Mouse (Mus musculus): ENCODE measurements around the gene Sec14l2. TPM values are rescaled to one million over a fixed set of nuclear protein-coding genes. Genes with fewer than 3 reads are reported as not detected.

Gene Sec14l2
- polyA plus RNA-seq, 1 experiment from 2014 or later: 3.6 TPM

GRCm38 (mm10) chr11:4080219-4080618 lies 43.0 kb downstream of the Sec14l2 start:
- 23% methylated on average over 4 of the region's 4 CpGs for WGBS
- Histone ChIP-seq H3K27me3 (ENCODE audit: control insufficient read depth, insufficient read depth, low read length) (no peaks in the 10 kb centered on the region), H3K27ac (no peak overlapping the region), H3K4me2 (replicated peaks) (no peak overlapping the region), H3K4me3 (replicated peaks; ENCODE audit: low read length) (no peak overlapping the region), H3K36me3 (replicated peaks; ENCODE audit: control insufficient read depth, insufficient read depth) (no peaks in the 10 kb centered on the region), H3K4me1 (replicated peaks; ENCODE audit: control insufficient read depth, insufficient read depth, low read length) (no peaks in the 10 kb centered on the region), H3K9ac (no peak overlapping the region), H3K9me3 (ENCODE audit: control insufficient read depth, low read length) (no peaks in the 10 kb centered on the region)
- ATAC-seq (ENCODE audit: low FRiP score) (no peak), DNase-seq (ENCODE audit: low spot score) (peak; percentile 79)

GRCm38 (mm10) chr11:4078267-4078933 lies 44.8 kb downstream of the Sec14l2 start:
- Histone ChIP-seq H3K4me3 (replicated peaks; ENCODE audit: low read length) (no peak overlapping the region), H3K4me1 (replicated peaks; ENCODE audit: control insufficient read depth, insufficient read depth, low read length) (no peaks in the 10 kb centered on the region), H3K27me3 (ENCODE audit: control insufficient read depth, insufficient read depth, low read length) (no peaks in the 10 kb centered on the region), H3K36me3 (replicated peaks; ENCODE audit: control insufficient read depth, insufficient read depth) (no peaks in the 10 kb centered on the region), H3K27ac (no peak overlapping the region), H3K9me3 (ENCODE audit: control insufficient read depth, low read length) (no peaks in the 10 kb centered on the region), H3K9ac (no peak overlapping the region), H3K4me2 (replicated peaks) (no peak overlapping the region)
- DNase-seq (ENCODE audit: low spot score) (no peak), ATAC-seq (ENCODE audit: low FRiP score) (no peak)
- WGBS: 87% methylated on average over 7 of the region's 7 CpGs

- DNase-seq (ENCODE audit: low spot score) (no peak), ATAC-seq (ENCODE audit: low FRiP score) (no peak)
- Histone ChIP-seq H3K4me3 (replicated peaks; ENCODE audit: low read length) (no peak overlapping the region), H3K27ac (no peak overlapping the region), H3K27me3 (ENCODE audit: control insufficient read depth, insufficient read depth, low read length) (no peaks in the 10 kb centered on the region), H3K4me1 (replicated peaks; ENCODE audit: control insufficient read depth, insufficient read depth, low read length) (no peaks in the 10 kb centered on the region), H3K9me3 (ENCODE audit: control insufficient read depth, low read length) (no peaks in the 10 kb centered on the region), H3K9ac (no peak overlapping the region), H3K4me2 (replicated peaks) (no peak overlapping the region), H3K36me3 (replicated peaks; ENCODE audit: control insufficient read depth, insufficient read depth) (no peaks in the 10 kb centered on the region)
- 17% methylated on average over 8 of the region's 8 CpGs for WGBS
Measured at GRCm38 (mm10) chr11:4076633-4077032, 46.6 kb downstream of the Sec14l2 start.

- WGBS: 65% methylated on average over 1 of the region's 1 CpGs
- no peak for DNase-seq (ENCODE audit: low spot score)
- Histone ChIP-seq H3K9me3 (ENCODE audit: control insufficient read depth, low read length) (no peaks in the 10 kb centered on the region), H3K4me2 (replicated peaks) (no peak overlapping the region), H3K9ac (no peak overlapping the region), H3K27me3 (ENCODE audit: control insufficient read depth, insufficient read depth, low read length) (no peaks in the 10 kb centered on the region), H3K36me3 (replicated peaks; ENCODE audit: control insufficient read depth, insufficient read depth) (no peaks in the 10 kb centered on the region), H3K4me1 (replicated peaks; ENCODE audit: control insufficient read depth, insufficient read depth, low read length) (no peaks in the 10 kb centered on the region), H3K27ac (no peak overlapping the region), H3K4me3 (replicated peaks; ENCODE audit: low read length) (no peak overlapping the region)
- no peak for ATAC-seq (ENCODE audit: low FRiP score)
Measured at GRCm38 (mm10) chr11:4069664-4070063, 53.6 kb downstream of the Sec14l2 start.

GRCm38 (mm10) chr11:4064627-4065122 lies 58.5 kb downstream of the Sec14l2 start, which contains the start of gene Sec14l3:
Sec14l3 (plus strand) TSS chr11:4064841.
- H3K4me2 ChIP-seq (replicated peaks): no peak within 1 kb of the TSS
- H3K4me1 ChIP-seq (replicated peaks; ENCODE audit: control insufficient read depth, insufficient read depth, low read length): no peaks in the 10 kb centered on the region
- H3K9me3 ChIP-seq (ENCODE audit: control insufficient read depth, low read length): no peaks in the 10 kb centered on the region
- DNase-seq (ENCODE audit: low spot score): no peak
- no peak within 1 kb of the TSS for H3K27ac ChIP-seq
- 70% methylated on average over 5 of the region's 5 CpGs for WGBS
- no peak for ATAC-seq (ENCODE audit: low FRiP score)
- H3K36me3 ChIP-seq (replicated peaks; ENCODE audit: control insufficient read depth, insufficient read depth): no peaks in the 10 kb centered on the region
- H3K4me3 ChIP-seq (replicated peaks; ENCODE audit: low read length): no peak within 1 kb of the TSS
- no peak within 1 kb of the TSS for H3K9ac ChIP-seq
- H3K27me3 ChIP-seq (ENCODE audit: control insufficient read depth, insufficient read depth, low read length): no peaks in the 10 kb centered on the region

- H3K4me1 ChIP-seq (replicated peaks; ENCODE audit: control insufficient read depth, insufficient read depth, low read length): no peaks in the 10 kb centered on the region
- ATAC-seq (ENCODE audit: low FRiP score): no peak
- WGBS: 65% methylated on average over 6 of the region's 6 CpGs
Measured at GRCm38 (mm10) chr11:4062981-4063380, 60.2 kb downstream of the Sec14l2 start.

GRCm38 (mm10) chr11:4062523-4062922 lies 60.7 kb downstream of the Sec14l2 start:
- Histone ChIP-seq H3K4me1 (replicated peaks; ENCODE audit: control insufficient read depth, insufficient read depth, low read length) (no peaks in the 10 kb centered on the region), H3K9me3 (ENCODE audit: control insufficient read depth, low read length) (no peaks in the 10 kb centered on the region), H3K9ac (no peak overlapping the region), H3K4me3 (replicated peaks; ENCODE audit: low read length) (no peak overlapping the region), H3K4me2 (replicated peaks) (no peak overlapping the region), H3K27ac (no peak overlapping the region), H3K27me3 (ENCODE audit: control insufficient read depth, insufficient read depth, low read length) (no peaks in the 10 kb centered on the region), H3K36me3 (replicated peaks; ENCODE audit: control insufficient read depth, insufficient read depth) (no peaks in the 10 kb centered on the region)
- 91% methylated on average over 4 of the region's 4 CpGs for whole genome bisulfite sequencing
- DNase-seq (ENCODE audit: low spot score) (no peak), ATAC-seq (ENCODE audit: low FRiP score) (no peak)

More at GRCm38 (mm10) chr11:4062981-4063380, 60.2 kb downstream of the Sec14l2 start:
- H3K27ac ChIP-seq: no peak overlapping the region
- no peak overlapping the region for H3K4me3 ChIP-seq (replicated peaks; ENCODE audit: low read length)
- H3K9ac ChIP-seq: no peak overlapping the region
- no peak overlapping the region for H3K4me2 ChIP-seq (replicated peaks)
- no peak for DNase-seq (ENCODE audit: low spot score)
- no peaks in the 10 kb centered on the region for H3K27me3 ChIP-seq (ENCODE audit: control insufficient read depth, insufficient read depth, low read length)
- no peaks in the 10 kb centered on the region for H3K9me3 ChIP-seq (ENCODE audit: control insufficient read depth, low read length)
- no peaks in the 10 kb centered on the region for H3K36me3 ChIP-seq (replicated peaks; ENCODE audit: control insufficient read depth, insufficient read depth)

- Histone ChIP-seq H3K27me3 (ENCODE audit: control insufficient read depth, insufficient read depth, low read length) (no peaks in the 10 kb centered on the region), H3K9ac (no peak overlapping the region), H3K36me3 (replicated peaks; ENCODE audit: control insufficient read depth, insufficient read depth) (no peaks in the 10 kb centered on the region), H3K4me1 (replicated peaks; ENCODE audit: control insufficient read depth, insufficient read depth, low read length) (no peaks in the 10 kb centered on the region), H3K9me3 (ENCODE audit: control insufficient read depth, low read length) (no peaks in the 10 kb centered on the region), H3K4me2 (replicated peaks) (no peak overlapping the region), H3K27ac (no peak overlapping the region), H3K4me3 (replicated peaks; ENCODE audit: low read length) (no peak overlapping the region)
- 81% methylated on average over 5 of the region's 5 CpGs for WGBS
- DNase-seq (ENCODE audit: low spot score) (no peak), ATAC-seq (ENCODE audit: low FRiP score) (no peak)
Measured at GRCm38 (mm10) chr11:4060866-4061575, 62.2 kb downstream of the Sec14l2 start.

GRCm38 (mm10) chr11:4053586-4053985 lies 69.6 kb downstream of the Sec14l2 start:
- ATAC-seq (ENCODE audit: low FRiP score): no peak
- Histone ChIP-seq H3K36me3 (replicated peaks; ENCODE audit: control insufficient read depth, insufficient read depth) (no peaks in the 10 kb centered on the region), H3K9me3 (ENCODE audit: control insufficient read depth, low read length) (no peaks in the 10 kb centered on the region)

More at GRCm38 (mm10) chr11:4053586-4053985, 69.6 kb downstream of the Sec14l2 start:
- no peaks in the 10 kb centered on the region for H3K27me3 ChIP-seq (ENCODE audit: control insufficient read depth, insufficient read depth, low read length)
- 13% methylated on average over 5 of the region's 5 CpGs for WGBS
- H3K4me2 ChIP-seq (replicated peaks): no peak overlapping the region
- no peak overlapping the region for H3K4me3 ChIP-seq (replicated peaks; ENCODE audit: low read length)
- peak; percentile 78 for DNase-seq (ENCODE audit: low spot score)
- no peaks in the 10 kb centered on the region for H3K4me1 ChIP-seq (replicated peaks; ENCODE audit: control insufficient read depth, insufficient read depth, low read length)
- no peak overlapping the region for H3K9ac ChIP-seq
- H3K27ac ChIP-seq: no peak overlapping the region

All from hindbrain, embryonic 14.5 days (tissue).